Mouse (Mus musculus): ENCODE measurements at regions not wholly inside any gene's neighbourhood (a gene's known extent, or its start where the extent isn't known, plus 50 kb on each side); places are given as distances from the start of the nearest gene placed in this dataset.

GRCm38 (mm10) chr14:111822047-111822730 lies 147.3 kb downstream of the Slitrk5 start:
- TF ChIP-seq MAX (IDR thresholded peaks at IDR 0.05; ENCODE audit: low read length) (no peak), MYC (IDR thresholded peaks at IDR 0.05; ENCODE audit: low read depth, low read length) (no peak), NELFE (IDR thresholded peaks at IDR 0.05; ENCODE audit: low read depth, low read length) (no peak), E2F4 (IDR thresholded peaks at IDR 0.05; ENCODE audit: borderline replicate concordance, low read depth, low read length) (no peak), CTCF (IDR thresholded peaks at IDR 0.05 in 2 of 3, conservative IDR thresholded peaks at IDR 0.05 in 1 of 3; ENCODE audit: control insufficient read depth in 1 of 3, insufficient read depth in 1 of 3, low read depth in 2 of 3, low read length in 3 of 3, poor library complexity in 1 of 3, severe bottlenecking in 1 of 3) (no peak), GATA1 (IDR thresholded peaks at IDR 0.05; ENCODE audit: low read depth, low read length) (no peak), TCF12 (IDR thresholded peaks at IDR 0.05; ENCODE audit: low read depth, low read length) (no peak), POLR2A (IDR thresholded peaks at IDR 0.05; ENCODE audit: control insufficient read depth in 1 of 2, insufficient read depth in 1 of 2, low read depth in 1 of 2, low read length in 2 of 2, poor library complexity in 1 of 2) (no peak), EP300 (IDR thresholded peaks at IDR 0.05; ENCODE audit: low read depth in 1 of 2, low read length in 2 of 2) (no peak)
